Mouse (Mus musculus): Measurements from ENCODE around the gene Card11.

The Card11 gene

GRCm38 (mm10) chr5:140853723-140854122 is 146.7 kb downstream of the Card11 start:
- in situ Hi-C loops (cut with MboI, MseI), result loop anchor here (25.0 kb wide), 1 partner anchor 1309 kb away; no protein-coding TSS in a partner anchor

DNA sequence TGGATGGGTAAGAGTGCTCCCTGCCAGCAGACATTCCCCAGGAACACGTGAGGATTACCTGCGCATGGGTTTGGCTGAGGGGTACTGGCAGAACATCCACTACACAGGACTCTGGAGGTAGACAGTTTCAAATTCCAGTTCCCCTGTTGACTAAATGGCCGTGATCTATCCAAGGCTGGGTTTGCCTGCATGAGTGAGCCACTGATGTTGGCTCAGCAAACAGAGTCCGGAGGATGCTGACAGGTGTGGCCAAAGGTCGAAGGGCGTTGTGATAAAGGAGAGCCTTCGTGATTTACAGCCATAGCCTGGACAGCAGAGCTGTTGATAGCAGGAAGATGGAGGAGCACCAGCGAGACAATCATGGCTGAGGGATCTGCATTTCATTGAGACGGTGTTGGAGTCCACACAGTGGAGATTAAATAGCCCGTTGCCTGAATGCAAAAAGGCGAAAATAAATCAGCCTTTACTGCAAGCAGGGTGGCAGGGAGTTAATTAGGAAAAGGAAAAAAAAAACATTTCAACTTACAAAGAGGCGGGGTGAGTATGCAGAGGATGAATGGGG is 147.9 kb downstream of the Card11 start:
- in situ Hi-C loops (cut with MboI, MseI), result loop anchor here (25.0 kb wide), 1 partner anchor 1310 kb away; no protein-coding TSS in a partner anchor

DNA sequence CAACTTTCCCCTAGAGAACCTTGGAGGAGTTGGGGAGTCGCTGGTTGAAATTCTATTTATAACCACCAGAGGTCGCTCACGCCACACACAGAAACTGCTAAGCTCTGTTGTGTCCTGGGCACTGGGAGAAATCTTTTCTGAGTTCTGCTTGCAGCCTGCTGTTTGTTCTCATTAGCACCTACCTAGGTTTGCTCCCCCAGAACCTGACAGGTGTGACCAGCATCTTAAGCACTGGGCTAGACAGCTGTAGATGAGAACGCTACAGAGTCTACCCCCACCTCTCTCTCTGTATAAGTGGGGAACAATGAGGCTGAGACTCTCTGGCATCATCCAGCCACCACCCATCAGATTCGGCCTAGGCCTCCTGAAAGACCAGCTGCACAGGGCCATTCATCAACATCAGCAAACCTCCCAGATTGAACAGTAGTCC is 153.1 kb downstream of the Card11 start:
- in situ Hi-C loops (cut with MboI, MseI), result no loop called here

DNA sequence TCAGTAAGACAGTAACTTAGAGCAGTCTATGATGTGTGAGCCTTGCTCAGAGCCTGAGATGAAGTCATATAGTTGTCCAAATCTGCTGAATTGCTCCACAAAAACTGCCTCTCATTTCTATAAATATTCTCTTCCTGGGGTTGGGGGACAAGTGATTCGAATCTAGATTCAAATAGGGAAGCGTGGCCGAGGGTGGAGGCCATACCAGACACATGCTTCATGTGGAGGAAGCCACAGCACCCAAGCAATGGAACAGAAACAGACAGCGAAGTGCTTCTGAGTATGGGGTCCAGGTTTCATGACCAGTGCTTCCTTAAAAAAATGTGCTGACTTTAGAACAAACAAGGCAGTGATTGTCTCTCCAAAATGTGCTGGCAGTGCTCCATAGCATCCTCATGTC is 158.4 kb downstream of the Card11 start:
- in situ Hi-C loops (cut with MboI, MseI), result no loop called here

- in situ Hi-C loops (cut with MboI, MseI), result no loop called here
These were observed 169.3 kb downstream of the Card11 start for GRCm38 (mm10) chr5:140831064-140831431.

DNA sequence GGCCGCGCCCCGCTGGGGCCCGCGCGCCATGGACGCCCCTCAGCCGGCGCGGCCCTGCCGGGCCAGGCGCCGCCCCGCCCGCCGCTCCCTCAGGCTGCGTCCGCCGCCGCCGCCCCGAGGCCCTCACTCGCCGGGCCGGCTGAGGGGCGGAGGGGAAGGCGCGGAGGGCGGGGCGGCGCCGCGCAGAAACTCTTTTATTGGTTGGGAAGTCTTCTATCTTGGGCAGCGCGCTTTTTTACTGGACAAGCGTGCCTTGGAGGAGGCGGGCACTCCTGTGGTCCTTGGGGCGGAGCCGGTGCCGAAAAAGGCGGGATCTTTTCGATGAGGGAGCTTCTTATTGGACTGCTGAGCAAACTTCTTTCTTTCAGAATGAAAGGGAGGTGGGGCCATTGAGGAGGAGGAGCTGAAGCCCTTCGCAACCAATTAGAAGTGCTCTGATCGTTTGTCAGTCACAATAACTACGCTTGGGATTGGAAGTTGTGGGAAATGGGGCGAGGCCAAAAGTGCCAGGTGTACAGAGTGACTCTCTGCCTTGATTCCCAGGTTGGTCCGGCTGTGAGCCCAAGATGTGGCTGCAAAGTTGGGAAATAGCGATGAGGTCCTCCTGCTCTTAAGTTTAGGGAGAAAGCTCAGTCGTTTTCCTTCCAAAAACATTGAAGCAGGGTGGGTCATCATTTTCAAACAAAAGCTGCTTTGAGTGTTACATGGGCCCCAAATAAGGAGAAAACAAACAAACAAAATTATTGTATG is 169.9 kb downstream of the Card11 start, which contains the start of gene Gna12:
TSS of gene Gna12 (minus strand) at position 118 of the 750 bp plus-strand sequence.
- in situ Hi-C loops (cut with MboI, MseI), result no loop called here

DNA sequence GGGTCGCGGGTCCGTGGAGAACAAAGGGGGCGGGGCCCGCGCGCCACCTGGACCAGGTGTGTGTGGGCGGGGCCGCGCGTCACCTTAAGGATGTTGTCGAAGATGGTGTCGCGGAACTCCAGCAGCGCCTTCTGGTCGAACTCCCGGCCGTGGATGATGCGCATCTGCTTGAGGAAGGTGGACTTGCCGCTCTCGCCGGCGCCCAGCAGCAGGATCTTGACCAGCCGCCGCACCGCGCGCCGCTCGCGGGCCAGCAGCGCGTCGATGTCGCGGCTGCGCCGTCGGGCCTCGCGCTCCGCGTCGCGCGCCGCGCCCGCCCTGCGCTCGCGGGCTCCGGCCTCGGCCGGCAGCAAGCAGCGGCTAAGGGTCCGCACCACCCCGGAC is 170.5 kb downstream of the Card11 start:
- in situ Hi-C loops (cut with MboI, MseI), result no loop called here

DNA sequence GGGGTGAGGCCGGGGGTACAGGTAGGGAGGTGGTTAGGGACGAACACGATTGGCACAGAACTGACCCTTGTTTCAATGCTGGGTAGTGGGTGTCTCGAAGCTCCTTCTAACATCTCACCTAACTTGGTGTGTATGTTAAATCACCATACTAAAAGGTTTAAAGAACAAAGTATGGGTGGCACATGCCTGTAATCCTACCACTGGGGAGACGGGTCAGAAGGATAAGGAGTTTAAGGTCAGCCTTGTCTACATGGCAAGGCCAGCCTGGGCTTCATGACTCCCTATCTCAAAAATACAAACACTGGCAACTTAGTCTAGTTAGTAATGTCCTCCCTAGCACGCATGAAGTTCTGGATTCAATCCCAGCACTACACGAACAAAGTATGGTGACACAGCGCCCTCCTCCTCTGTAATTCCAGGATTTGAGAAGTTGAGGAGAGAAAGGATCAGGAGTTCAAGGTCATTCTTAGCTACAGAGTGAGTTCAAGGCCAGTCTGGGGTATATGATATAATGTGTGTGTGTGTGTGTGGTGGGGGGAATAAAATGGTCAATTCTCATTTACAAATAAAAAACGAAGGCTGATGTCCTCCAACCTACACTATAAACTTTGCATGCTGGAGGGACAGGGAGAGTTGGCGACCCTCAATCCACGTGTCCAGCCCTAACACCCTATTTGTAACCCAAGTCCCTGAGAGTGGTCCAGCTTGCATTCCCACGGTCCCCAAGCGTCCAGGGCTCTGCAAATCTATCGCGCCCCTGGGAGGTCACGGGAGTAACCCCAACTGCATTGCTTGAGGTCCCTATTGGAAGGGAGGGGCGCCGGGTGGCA is 171.1 kb downstream of the Card11 start:
- in situ Hi-C loops (cut with MboI, MseI), result no loop called here

DNA sequence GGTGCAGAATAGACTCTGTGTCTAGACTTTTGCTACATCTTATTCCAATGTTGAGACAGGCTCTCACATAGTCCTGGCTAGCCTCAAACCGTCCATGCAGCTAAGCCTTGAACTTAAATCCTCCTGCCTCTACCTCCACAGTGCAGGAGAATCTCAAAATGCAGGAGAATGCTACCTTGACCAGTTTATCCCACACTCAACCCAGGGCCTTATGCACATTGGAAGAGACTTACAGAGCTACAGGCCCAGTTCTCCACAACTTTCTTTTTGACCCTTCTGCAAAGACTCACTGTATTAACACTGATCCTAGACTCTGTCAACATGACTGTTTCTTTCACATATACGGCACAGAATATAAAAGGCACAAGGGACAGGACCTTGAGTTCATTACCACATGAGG is 172.0 kb downstream of the Card11 start:
- in situ Hi-C loops (cut with MboI, MseI), result no loop called here

GRCm38 (mm10) chr5:140827896-140828295 is 172.5 kb downstream of the Card11 start:
- in situ Hi-C loops (cut with MboI, MseI), result no loop called here

- in situ Hi-C loops (cut with MboI, MseI), result no loop called here
These were observed 173.0 kb downstream of the Card11 start for GRCm38 (mm10) chr5:140827413-140827812.

- in situ Hi-C loops (cut with MboI, MseI), result no loop called here
These were observed 173.6 kb downstream of the Card11 start for GRCm38 (mm10) chr5:140826796-140827195.

DNA sequence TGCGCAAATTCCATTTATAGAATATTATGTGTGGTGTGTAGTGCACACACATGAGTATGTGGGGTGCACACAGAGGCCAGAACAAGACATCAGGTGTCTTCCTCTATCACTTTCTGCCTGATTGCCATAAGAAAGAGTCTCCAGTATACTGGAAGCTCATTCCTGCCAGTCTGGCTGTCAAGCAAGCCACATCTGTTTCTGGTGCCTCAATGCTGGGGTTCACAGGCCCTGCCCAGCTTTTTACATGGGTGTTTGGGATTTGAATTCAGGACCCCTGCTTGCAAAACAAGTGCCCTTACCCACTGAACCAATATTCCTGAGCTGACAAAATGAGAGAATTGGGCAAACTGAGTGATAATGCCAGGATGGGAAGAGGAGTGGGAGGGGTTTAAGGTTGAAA is 174.3 kb downstream of the Card11 start:
- in situ Hi-C loops (cut with MboI, MseI), result no loop called here

- in situ Hi-C loops (cut with MboI, MseI), result no loop called here
These were observed 176.3 kb downstream of the Card11 start for GRCm38 (mm10) chr5:140824126-140824525.

GRCm38 (mm10) chr5:140823386-140823785 is 177.0 kb downstream of the Card11 start:
- in situ Hi-C loops (cut with MboI, MseI), result no loop called here

Measured in T-helper 1 cell (primary cell).